Mouse (Mus musculus) v-Abl transformed pro-B cells (cell line): ENCODE measurements at regions not wholly inside any gene's neighbourhood (a gene's known extent, or its start where the extent isn't known, plus 50 kb on each side); places are given as distances from the start of the nearest gene placed in this dataset.

Experiments used
- in situ Hi-C, 2 experiments: fragments of 400-800 bp; cut with MboI; formaldehyde crosslinking; loops; one replicate each; pipeline ENCODE4 v1.15.1; 2025; ENCODE audit not compliant: unreplicated experiment in 2 of 2

- in situ Hi-C loops = loop anchor here (10.0 kb wide), 3 partner anchors 1401 to 1451 kb away; no protein-coding TSS in a partner anchor
Measured at GRCm38 (mm10) chr4:56686141-56686540, 53.7 kb upstream of the Gm26657 start.

GRCm38 (mm10) chr4:56685696-56686095 lies 54.2 kb upstream of the Gm26657 start:
- in situ Hi-C loops = loop anchor here (10.0 kb wide), 3 partner anchors 1401 to 1451 kb away; no protein-coding TSS in a partner anchor

GRCm38 (mm10) chr4:56685123-56685522 lies 54.7 kb upstream of the Gm26657 start:
- in situ Hi-C loops = loop anchor here (10.0 kb wide), 3 partner anchors 1400 to 1450 kb away; no protein-coding TSS in a partner anchor

- in situ Hi-C loops = loop anchor here (10.0 kb wide), 3 partner anchors 1399 to 1449 kb away; no protein-coding TSS in a partner anchor
Measured at GRCm38 (mm10) chr4:56684031-56684430, 55.8 kb upstream of the Gm26657 start.

- in situ Hi-C loops = loop anchor here (10.0 kb wide), 3 partner anchors 1396 to 1446 kb away; no protein-coding TSS in a partner anchor
Measured at GRCm38 (mm10) chr4:56681121-56681520, 58.7 kb upstream of the Gm26657 start.

- in situ Hi-C loops = loop anchor here in 1 of 2 experiments (10.0 kb wide), 1 partner anchor 1149 kb away; no protein-coding TSS in a partner anchor
Measured at GRCm38 (mm10) chr4:56673868-56674267, 66.0 kb upstream of the Gm26657 start.

- in situ Hi-C loops = no loop called here
Measured at GRCm38 (mm10) chr4:56664921-56665320, 74.9 kb upstream of the Gm26657 start.

GRCm38 (mm10) chr4:56661816-56662215 lies 78.1 kb upstream of the Gm26657 start:
- in situ Hi-C loops = no loop called here

GRCm38 (mm10) chr4:56657046-56657445 lies 82.8 kb upstream of the Gm26657 start:
- in situ Hi-C loops = no loop called here

GRCm38 (mm10) chr4:56654327-56654726 lies 85.5 kb upstream of the Gm26657 start:
- in situ Hi-C loops = no loop called here

- in situ Hi-C loops = no loop called here
Measured at GRCm38 (mm10) chr4:56652819-56653218, 87.1 kb upstream of the Gm26657 start.

- in situ Hi-C loops = no loop called here
Measured at GRCm38 (mm10) chr4:56649731-56650130, 90.1 kb upstream of the Gm26657 start.

- in situ Hi-C loops = no loop called here
Measured at GRCm38 (mm10) chr4:56643999-56644962, 95.6 kb upstream of the Gm26657 start.

GRCm38 (mm10) chr4:56643491-56643890 lies 96.4 kb upstream of the Gm26657 start:
- in situ Hi-C loops = no loop called here

- in situ Hi-C loops = no loop called here
Measured at GRCm38 (mm10) chr4:56639709-56640108, 100.2 kb upstream of the Gm26657 start.

- in situ Hi-C loops = no loop called here
Measured at GRCm38 (mm10) chr4:56638704-56639478, 101.0 kb upstream of the Gm26657 start.

GRCm38 (mm10) chr4:56636265-56636664 lies 103.6 kb upstream of the Gm26657 start:
- in situ Hi-C loops = no loop called here

GRCm38 (mm10) chr4:56633528-56633927 lies 106.3 kb upstream of the Gm26657 start:
- in situ Hi-C loops = no loop called here

GRCm38 (mm10) chr4:56630251-56630650 lies 109.6 kb upstream of the Gm26657 start:
- in situ Hi-C loops = no loop called here

GRCm38 (mm10) chr4:56627206-56627605 lies 112.7 kb upstream of the Gm26657 start:
- in situ Hi-C loops = no loop called here

- in situ Hi-C loops = no loop called here
Measured at GRCm38 (mm10) chr4:56621782-56622181, 118.1 kb upstream of the Gm26657 start.
